Mouse (Mus musculus): ENCODE measurements around the gene Bcl2l14. TPM values are rescaled to one million over a fixed set of nuclear protein-coding genes. Genes with fewer than 3 reads are reported as not detected.

The Bcl2l14 gene
- polyA plus RNA-seq, 1 experiment: not detected

DNA sequence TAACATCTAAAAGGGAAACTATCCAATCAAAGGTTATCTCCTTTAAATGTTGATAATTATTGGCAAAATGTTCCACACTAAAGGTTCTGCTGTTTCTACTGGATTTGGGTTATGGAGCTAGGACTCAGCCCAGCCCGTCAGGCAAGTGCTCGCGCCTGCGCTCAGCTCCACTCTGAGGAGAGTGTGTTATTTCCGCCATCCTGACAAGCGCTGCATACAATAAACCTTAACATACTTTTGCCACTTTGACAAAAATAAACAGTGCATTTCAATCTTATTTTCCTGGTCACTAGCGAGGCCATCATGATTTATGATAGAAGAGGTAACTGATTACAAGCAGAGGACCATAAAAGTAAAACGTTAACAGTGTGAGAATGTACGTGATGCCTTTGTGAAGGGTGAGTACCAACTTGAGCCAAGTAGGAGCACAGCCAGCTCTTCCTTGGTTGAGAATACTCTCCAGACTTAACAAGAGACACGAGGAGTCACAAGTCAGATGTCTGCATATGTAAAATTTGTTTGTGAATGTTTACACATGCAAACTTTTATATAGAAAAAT is 70.6 kb downstream of the Bcl2l14 start:
- TF ChIP-seq FOSL1 (IDR thresholded peaks at IDR 0.05; ENCODE audit: insufficient read depth, low read length, poor library complexity, severe bottlenecking): no peak
- TF ChIP-seq USF1 (IDR thresholded peaks at IDR 0.05; ENCODE audit: low read depth): no peak
- TF ChIP-seq CTCF (IDR thresholded peaks at IDR 0.05; ENCODE audit: control insufficient read depth, insufficient read depth, insufficient read length): no peak
- TF ChIP-seq CEBPB (IDR thresholded peaks at IDR 0.05; ENCODE audit: low read depth): no peak
- no peak for TF ChIP-seq MYOD1 (IDR thresholded peaks at IDR 0.05; ENCODE audit: control insufficient read depth, insufficient read length, low read depth)
- TF ChIP-seq MYOG (IDR thresholded peaks at IDR 0.05; ENCODE audit: control insufficient read depth, extremely low read depth, insufficient read length): no peak
- TF ChIP-seq MAX (IDR thresholded peaks at IDR 0.05): no peak
- Histone ChIP-seq H3K4me3 (ENCODE audit: insufficient read depth, poor library complexity, severe bottlenecking) (no peak overlapping the region), H3K79me2 (ENCODE audit: control insufficient read depth, insufficient read depth) (no peaks in the 10 kb centered on the region), H3ac (ENCODE audit: control insufficient read depth, insufficient read length, low read depth) (no peak overlapping the region), H3K27me3 (ENCODE audit: control insufficient read depth, insufficient read depth, insufficient read length) (no peaks in the 10 kb centered on the region), H3K36me3 (ENCODE audit: control insufficient read depth, insufficient read depth) (peaks cover 63% of the 10 kb centered on the region), H3K79me3 (ENCODE audit: low read depth) (no peaks in the 10 kb centered on the region)

DNA sequence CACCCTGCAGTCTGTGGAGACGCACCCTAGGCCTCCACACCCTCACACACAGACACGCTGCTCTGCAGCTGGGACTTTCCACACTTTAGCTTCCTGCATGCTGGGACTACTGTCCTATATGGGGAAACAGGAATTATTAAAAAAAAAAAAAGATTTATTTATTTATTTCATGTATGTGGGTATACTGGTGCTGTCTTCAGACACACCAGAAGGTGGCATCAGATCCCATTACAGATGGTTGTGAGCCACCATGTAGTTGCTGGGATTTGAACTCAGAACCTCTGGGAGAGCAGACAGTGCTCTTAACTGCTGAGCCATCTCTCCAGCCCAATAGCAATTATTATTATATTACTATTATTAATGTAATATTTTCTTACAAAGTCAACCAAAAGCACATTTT is 73.2 kb downstream of the Bcl2l14 start:
- no peaks in the 10 kb centered on the region for H3K79me2 ChIP-seq (ENCODE audit: control insufficient read depth, insufficient read depth)
- TF ChIP-seq MYOD1 (IDR thresholded peaks at IDR 0.05; ENCODE audit: control insufficient read depth, insufficient read length, low read depth) (no peak), CTCF (IDR thresholded peaks at IDR 0.05; ENCODE audit: control insufficient read depth, insufficient read depth, insufficient read length) (no peak), USF1 (IDR thresholded peaks at IDR 0.05; ENCODE audit: low read depth) (no peak), CEBPB (IDR thresholded peaks at IDR 0.05; ENCODE audit: low read depth) (no peak), MAX (IDR thresholded peaks at IDR 0.05) (no peak)
- H3K27me3 ChIP-seq (ENCODE audit: control insufficient read depth, insufficient read depth, insufficient read length): no peaks in the 10 kb centered on the region
- H3ac ChIP-seq (ENCODE audit: control insufficient read depth, insufficient read length, low read depth): no peak overlapping the region
- H3K4me3 ChIP-seq (ENCODE audit: insufficient read depth, poor library complexity, severe bottlenecking): no peak overlapping the region
- H3K79me3 ChIP-seq (ENCODE audit: low read depth): no peaks in the 10 kb centered on the region
- H3K36me3 ChIP-seq (ENCODE audit: control insufficient read depth, insufficient read depth): peaks cover 48% of the 10 kb centered on the region

DNA sequence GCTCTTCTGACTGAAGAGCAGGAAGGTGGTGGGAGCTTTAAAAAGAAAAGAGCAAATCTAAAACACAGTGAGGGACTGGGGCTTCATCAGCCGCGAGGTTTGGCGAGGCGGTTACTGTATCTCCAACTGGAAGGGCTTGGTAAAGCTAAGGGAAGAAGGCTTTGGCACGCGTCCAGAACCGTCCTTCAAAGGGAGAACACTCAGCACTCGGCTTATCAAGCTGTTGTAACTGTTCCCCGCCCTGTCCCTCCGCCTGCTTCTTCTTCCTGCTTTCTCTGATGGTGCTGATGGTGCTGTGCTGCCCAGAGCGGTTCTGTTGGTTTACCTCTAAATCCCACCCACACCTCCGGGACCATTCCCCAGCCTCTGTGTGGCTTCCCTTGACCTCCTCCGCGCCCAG is 74.7 kb downstream of the Bcl2l14 start:
- peaks cover 35% of the 10 kb centered on the region for H3K36me3 ChIP-seq (ENCODE audit: control insufficient read depth, insufficient read depth)
- H3K4me3 ChIP-seq (ENCODE audit: insufficient read depth, poor library complexity, severe bottlenecking): no peak overlapping the region
- TF ChIP-seq MYOG (IDR thresholded peaks at IDR 0.05; ENCODE audit: control insufficient read depth, extremely low read depth, insufficient read length) (no peak), CEBPB (IDR thresholded peaks at IDR 0.05; ENCODE audit: low read depth) (no peak), MAX (IDR thresholded peaks at IDR 0.05) (no peak), FOSL1 (IDR thresholded peaks at IDR 0.05; ENCODE audit: insufficient read depth, low read length, poor library complexity, severe bottlenecking) (no peak), CTCF (IDR thresholded peaks at IDR 0.05; ENCODE audit: control insufficient read depth, insufficient read depth, insufficient read length) (no peak), USF1 (IDR thresholded peaks at IDR 0.05; ENCODE audit: low read depth) (no peak), MYOD1 (IDR thresholded peaks at IDR 0.05; ENCODE audit: control insufficient read depth, insufficient read length, low read depth) (no peak)

DNA sequence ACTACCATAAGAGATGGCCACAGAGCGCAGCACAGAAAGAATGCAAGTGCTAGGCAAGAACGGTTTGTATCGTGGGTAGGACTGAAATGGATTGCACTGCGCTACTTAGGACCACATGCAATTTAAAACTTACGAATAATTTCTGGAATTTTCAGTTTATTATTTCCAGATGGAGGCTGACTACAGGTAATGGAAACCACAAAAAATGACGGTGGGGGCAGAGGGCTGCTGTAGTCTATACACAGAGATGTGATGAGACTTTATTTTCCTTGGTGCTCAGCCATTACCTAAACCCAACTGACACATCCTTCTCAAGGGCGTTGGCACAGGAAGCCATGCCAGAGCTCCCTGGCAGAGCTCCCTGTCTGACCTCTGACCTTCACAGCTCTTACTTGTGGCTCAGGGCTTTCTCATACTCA is 77.0 kb downstream of the Bcl2l14 start:
- peaks cover 24% of the 10 kb centered on the region for H3K36me3 ChIP-seq (ENCODE audit: control insufficient read depth, insufficient read depth)
- no peaks in the 10 kb centered on the region for H3K27me3 ChIP-seq (ENCODE audit: control insufficient read depth, insufficient read depth, insufficient read length)
- no peaks in the 10 kb centered on the region for H3K79me2 ChIP-seq (ENCODE audit: control insufficient read depth, insufficient read depth)
- H3ac ChIP-seq (ENCODE audit: control insufficient read depth, insufficient read length, low read depth): no peak overlapping the region
- no peak overlapping the region for H3K4me3 ChIP-seq (ENCODE audit: insufficient read depth, poor library complexity, severe bottlenecking)
- TF ChIP-seq MYOD1 (IDR thresholded peaks at IDR 0.05; ENCODE audit: control insufficient read depth, insufficient read length, low read depth) (no peak), CEBPB (IDR thresholded peaks at IDR 0.05; ENCODE audit: low read depth) (no peak), USF1 (IDR thresholded peaks at IDR 0.05; ENCODE audit: low read depth) (no peak)
- H3K79me3 ChIP-seq (ENCODE audit: low read depth): no peaks in the 10 kb centered on the region

More for the DNA sequence above, 74.7 kb downstream of the Bcl2l14 start:
- Histone ChIP-seq H3K79me2 (ENCODE audit: control insufficient read depth, insufficient read depth) (no peaks in the 10 kb centered on the region), H3K79me3 (ENCODE audit: low read depth) (no peaks in the 10 kb centered on the region), H3ac (ENCODE audit: control insufficient read depth, insufficient read length, low read depth) (no peak overlapping the region), H3K27me3 (ENCODE audit: control insufficient read depth, insufficient read depth, insufficient read length) (no peaks in the 10 kb centered on the region)

DNA sequence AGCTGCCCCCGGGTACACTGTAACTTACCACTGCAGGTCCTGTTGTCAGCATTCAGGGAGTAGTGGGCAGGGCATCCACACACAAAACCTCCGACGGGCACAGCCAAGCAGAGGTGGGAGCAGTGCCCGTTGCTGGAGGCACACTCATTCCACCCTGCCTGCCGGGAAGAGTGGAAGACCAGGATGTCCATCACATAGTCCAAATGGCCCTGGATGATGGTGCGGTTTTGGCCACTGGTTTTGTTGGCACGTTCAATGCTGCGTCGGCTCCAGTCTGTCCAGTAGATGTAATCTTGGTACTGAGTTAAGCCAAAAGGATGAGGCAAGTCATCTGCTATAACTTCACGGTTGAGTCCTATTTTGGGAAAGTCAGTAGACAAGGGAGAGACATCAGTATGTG is 83.4 kb downstream of the Bcl2l14 start:
- no peak overlapping the region for H3K4me3 ChIP-seq (ENCODE audit: insufficient read depth, poor library complexity, severe bottlenecking)
- TF ChIP-seq USF1 (IDR thresholded peaks at IDR 0.05; ENCODE audit: low read depth) (no peak), MYOD1 (IDR thresholded peaks at IDR 0.05; ENCODE audit: control insufficient read depth, insufficient read length, low read depth) (no peak), CEBPB (IDR thresholded peaks at IDR 0.05; ENCODE audit: low read depth) (no peak), MYOG (IDR thresholded peaks at IDR 0.05; ENCODE audit: control insufficient read depth, extremely low read depth, insufficient read length) (no peak), MAX (IDR thresholded peaks at IDR 0.05) (no peak), CTCF (IDR thresholded peaks at IDR 0.05; ENCODE audit: control insufficient read depth, insufficient read depth, insufficient read length) (no peak), FOSL1 (IDR thresholded peaks at IDR 0.05; ENCODE audit: insufficient read depth, low read length, poor library complexity, severe bottlenecking) (no peak)
- H3K27me3 ChIP-seq (ENCODE audit: control insufficient read depth, insufficient read depth, insufficient read length): no peaks in the 10 kb centered on the region
- peaks cover 24% of the 10 kb centered on the region for H3K36me3 ChIP-seq (ENCODE audit: control insufficient read depth, insufficient read depth)
- no peaks in the 10 kb centered on the region for H3K79me2 ChIP-seq (ENCODE audit: control insufficient read depth, insufficient read depth)
- H3ac ChIP-seq (ENCODE audit: control insufficient read depth, insufficient read length, low read depth): no peak overlapping the region
- no peaks in the 10 kb centered on the region for H3K79me3 ChIP-seq (ENCODE audit: low read depth)

DNA sequence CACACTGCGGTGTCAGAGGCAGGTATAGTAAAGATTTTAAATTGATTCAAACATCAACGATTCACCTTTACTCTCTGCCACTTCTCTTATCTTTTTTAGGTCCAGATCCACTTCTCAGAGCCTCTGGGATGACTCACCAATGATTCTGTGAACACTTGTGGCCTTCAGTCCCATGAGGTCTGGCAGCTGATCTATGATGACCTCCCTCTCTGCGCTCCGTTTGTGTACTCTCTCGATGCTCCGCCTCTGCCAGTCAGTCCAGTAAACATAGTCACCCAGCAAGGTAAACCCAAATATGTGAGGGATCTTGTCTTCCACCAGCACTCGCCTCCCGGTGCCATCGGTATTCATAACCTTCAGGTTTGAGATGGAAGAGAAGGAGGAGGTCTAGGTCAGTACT is 90.2 kb downstream of the Bcl2l14 start:
- Histone ChIP-seq H3K79me2 (ENCODE audit: control insufficient read depth, insufficient read depth) (no peaks in the 10 kb centered on the region), H3K4me3 (ENCODE audit: insufficient read depth, poor library complexity, severe bottlenecking) (no peak overlapping the region), H3K79me3 (ENCODE audit: low read depth) (peaks cover 1% of the 10 kb centered on the region), H3K27me3 (ENCODE audit: control insufficient read depth, insufficient read depth, insufficient read length) (no peaks in the 10 kb centered on the region), H3K36me3 (ENCODE audit: control insufficient read depth, insufficient read depth) (peaks cover 34% of the 10 kb centered on the region), H3ac (ENCODE audit: control insufficient read depth, insufficient read length, low read depth) (no peak overlapping the region)
- TF ChIP-seq MYOD1 (IDR thresholded peaks at IDR 0.05; ENCODE audit: control insufficient read depth, insufficient read length, low read depth): peak; percentile 25
- TF ChIP-seq USF1 (IDR thresholded peaks at IDR 0.05; ENCODE audit: low read depth): no peak

Other genes starting within 250 kb of the Bcl2l14 start
- gene Lrp6, start 170.6 kb downstream of the Bcl2l14 start, polyA plus RNA-seq (2012; fragmentation: generic; extraction: Trizol): 5.9 TPM
- not detected for gene Mansc1, start 236.2 kb downstream of the Bcl2l14 start, polyA plus RNA-seq (2012; fragmentation: generic; extraction: Trizol)
- 6.0 TPM for gene Borcs5, start 243.2 kb downstream of the Bcl2l14 start, polyA plus RNA-seq (2012; fragmentation: generic; extraction: Trizol)